Mouse (Mus musculus): ENCODE measurements around the gene Zcwpw1. TPM values are rescaled to one million over a fixed set of nuclear protein-coding genes. Genes with fewer than 3 reads are reported as not detected.

Zcwpw1 gene
- polyA plus RNA-seq, 1 experiment from 2014 or later: 13.8 TPM

GRCm38 (mm10) chr5:137800917-137801316, 13.3 kb downstream of the Zcwpw1 start:
- no peaks in the 10 kb centered on the region for H3K9me3 ChIP-seq (replicated peaks)
- H3K4me3 ChIP-seq: no peak overlapping the region
- no peak for DNase-seq (ENCODE audit: low spot score)
- H3K27me3 ChIP-seq (ENCODE audit: low read depth, poor library complexity, severe bottlenecking): no peaks in the 10 kb centered on the region
- no peaks in the 10 kb centered on the region for H3K36me3 ChIP-seq
- WGBS: 84% methylated on average over 3 of the region's 3 CpGs
- H3K27ac ChIP-seq (replicated peaks): no peak overlapping the region
- no peaks in the 10 kb centered on the region for H3K4me1 ChIP-seq

GRCm38 (mm10) chr5:137806158-137806557, 18.6 kb downstream of the Zcwpw1 start:
- Histone ChIP-seq H3K4me1 (no peaks in the 10 kb centered on the region), H3K27me3 (ENCODE audit: low read depth, poor library complexity, severe bottlenecking) (no peaks in the 10 kb centered on the region), H3K36me3 (no peaks in the 10 kb centered on the region), H3K4me3 (no peak overlapping the region), H3K9me3 (replicated peaks) (no peaks in the 10 kb centered on the region), H3K27ac (replicated peaks) (no peak overlapping the region)
- 64% methylated on average over 1 of the region's 1 CpGs for WGBS
- no peak for DNase-seq (ENCODE audit: low spot score)

GRCm38 (mm10) chr5:137808316-137808715, 20.7 kb downstream of the Zcwpw1 start:
- Histone ChIP-seq H3K4me1 (no peaks in the 10 kb centered on the region), H3K27ac (replicated peaks) (no peak overlapping the region), H3K4me3 (no peak overlapping the region), H3K36me3 (no peaks in the 10 kb centered on the region), H3K9me3 (replicated peaks) (no peaks in the 10 kb centered on the region), H3K27me3 (ENCODE audit: low read depth, poor library complexity, severe bottlenecking) (no peaks in the 10 kb centered on the region)
- WGBS: 90% methylated on average over 5 of the region's 5 CpGs
- DNase-seq (ENCODE audit: low spot score): no peak

GRCm38 (mm10) chr5:137817466-137818222, 30.0 kb downstream of the Zcwpw1 start:
- Histone ChIP-seq H3K4me1 (no peaks in the 10 kb centered on the region), H3K36me3 (no peaks in the 10 kb centered on the region), H3K9me3 (replicated peaks) (no peaks in the 10 kb centered on the region; the same call in 1 of the 2 replicates), H3K27ac (replicated peaks) (no peak overlapping the region), H3K4me3 (no peak overlapping the region), H3K27me3 (ENCODE audit: low read depth, poor library complexity, severe bottlenecking) (no peaks in the 10 kb centered on the region)
- no peak for DNase-seq (ENCODE audit: low spot score)
- WGBS: 84% methylated on average over 4 of the region's 4 CpGs

GRCm38 (mm10) chr5:137822126-137822525, 34.5 kb downstream of the Zcwpw1 start:
- Histone ChIP-seq H3K27me3 (ENCODE audit: low read depth, poor library complexity, severe bottlenecking) (no peaks in the 10 kb centered on the region), H3K27ac (replicated peaks) (no peak overlapping the region), H3K4me3 (no peak overlapping the region), H3K9me3 (replicated peaks) (no peaks in the 10 kb centered on the region), H3K36me3 (no peaks in the 10 kb centered on the region), H3K4me1 (no peaks in the 10 kb centered on the region)
- 72% methylated on average over 4 of the region's 4 CpGs for WGBS
- no peak for DNase-seq (ENCODE audit: low spot score)

GRCm38 (mm10) chr5:137822602-137823001, 35.0 kb downstream of the Zcwpw1 start:
- DNase-seq (ENCODE audit: low spot score): no peak

GRCm38 (mm10) chr5:137823455-137824045, 36.0 kb downstream of the Zcwpw1 start:
- DNase-seq (ENCODE audit: low spot score): no peak
- no peaks in the 10 kb centered on the region for H3K36me3 ChIP-seq
- 91% methylated on average over 6 of the region's 6 CpGs for WGBS
- no peaks in the 10 kb centered on the region for H3K9me3 ChIP-seq (replicated peaks)
- no peaks in the 10 kb centered on the region for H3K4me1 ChIP-seq
- H3K4me3 ChIP-seq: no peak overlapping the region
- no peaks in the 10 kb centered on the region for H3K27me3 ChIP-seq (ENCODE audit: low read depth, poor library complexity, severe bottlenecking)
- no peak overlapping the region for H3K27ac ChIP-seq (replicated peaks)

More at GRCm38 (mm10) chr5:137822602-137823001, 35.0 kb downstream of the Zcwpw1 start:
- WGBS: 81% methylated on average over 1 of the region's 1 CpGs
- no peaks in the 10 kb centered on the region for H3K36me3 ChIP-seq
- no peak overlapping the region for H3K27ac ChIP-seq (replicated peaks)
- no peaks in the 10 kb centered on the region for H3K27me3 ChIP-seq (ENCODE audit: low read depth, poor library complexity, severe bottlenecking)
- no peak overlapping the region for H3K4me3 ChIP-seq
- no peaks in the 10 kb centered on the region for H3K4me1 ChIP-seq
- H3K9me3 ChIP-seq (replicated peaks): no peaks in the 10 kb centered on the region

GRCm38 (mm10) chr5:137825030-137825429, 37.4 kb downstream of the Zcwpw1 start:
- H3K36me3 ChIP-seq: no peaks in the 10 kb centered on the region
- 93% methylated on average over 3 of the region's 3 CpGs for WGBS
- no peak overlapping the region for H3K27ac ChIP-seq (replicated peaks)
- no peaks in the 10 kb centered on the region for H3K9me3 ChIP-seq (replicated peaks)
- H3K27me3 ChIP-seq (ENCODE audit: low read depth, poor library complexity, severe bottlenecking): no peaks in the 10 kb centered on the region
- H3K4me3 ChIP-seq: no peak overlapping the region
- H3K4me1 ChIP-seq: no peaks in the 10 kb centered on the region
- DNase-seq (ENCODE audit: low spot score): no peak

GRCm38 (mm10) chr5:137825971-137826370, 38.4 kb downstream of the Zcwpw1 start:
- Histone ChIP-seq H3K4me3 (no peak overlapping the region), H3K27me3 (ENCODE audit: low read depth, poor library complexity, severe bottlenecking) (no peaks in the 10 kb centered on the region), H3K4me1 (no peaks in the 10 kb centered on the region), H3K27ac (replicated peaks) (no peak overlapping the region), H3K36me3 (no peaks in the 10 kb centered on the region), H3K9me3 (replicated peaks) (no peaks in the 10 kb centered on the region)
- no peak for DNase-seq (ENCODE audit: low spot score)
- 86% methylated on average over 2 of the region's 2 CpGs for WGBS

GRCm38 (mm10) chr5:137826421-137826820, 38.8 kb downstream of the Zcwpw1 start:
- Histone ChIP-seq H3K4me3 (no peak overlapping the region), H3K9me3 (replicated peaks) (no peaks in the 10 kb centered on the region), H3K4me1 (no peaks in the 10 kb centered on the region), H3K27me3 (ENCODE audit: low read depth, poor library complexity, severe bottlenecking) (no peaks in the 10 kb centered on the region), H3K27ac (replicated peaks) (no peak overlapping the region), H3K36me3 (no peaks in the 10 kb centered on the region)
- WGBS: 58% methylated on average over 7 of the region's 7 CpGs
- DNase-seq (ENCODE audit: low spot score): no peak

GRCm38 (mm10) chr5:137828694-137829093, 41.1 kb downstream of the Zcwpw1 start:
- Histone ChIP-seq H3K27me3 (ENCODE audit: low read depth, poor library complexity, severe bottlenecking) (no peaks in the 10 kb centered on the region), H3K4me1 (no peaks in the 10 kb centered on the region), H3K9me3 (replicated peaks) (no peaks in the 10 kb centered on the region), H3K36me3 (no peaks in the 10 kb centered on the region), H3K4me3 (no peak overlapping the region), H3K27ac (replicated peaks) (no peak overlapping the region)
- 86% methylated on average over 6 of the region's 6 CpGs for WGBS
- no peak for DNase-seq (ENCODE audit: low spot score)

- H3K9me3 ChIP-seq (replicated peaks): no peaks in the 10 kb centered on the region
- no peaks in the 10 kb centered on the region for H3K36me3 ChIP-seq
- H3K4me3 ChIP-seq: no peak overlapping the region
- H3K27ac ChIP-seq (replicated peaks): no peak overlapping the region
- no peak for DNase-seq (ENCODE audit: low spot score)
- WGBS: 84% methylated on average over 7 of the region's 7 CpGs
- no peaks in the 10 kb centered on the region for H3K4me1 ChIP-seq
- no peaks in the 10 kb centered on the region for H3K27me3 ChIP-seq (ENCODE audit: low read depth, poor library complexity, severe bottlenecking)
Observed at GRCm38 (mm10) chr5:137830238-137830637, 42.6 kb downstream of the Zcwpw1 start.

- no peak overlapping the region for H3K27ac ChIP-seq (replicated peaks)
- no peak overlapping the region for H3K4me3 ChIP-seq
- no peak for DNase-seq (ENCODE audit: low spot score)
- no peaks in the 10 kb centered on the region for H3K4me1 ChIP-seq
- H3K36me3 ChIP-seq: no peaks in the 10 kb centered on the region
- H3K27me3 ChIP-seq (ENCODE audit: low read depth, poor library complexity, severe bottlenecking): no peaks in the 10 kb centered on the region
- H3K9me3 ChIP-seq (replicated peaks): no peaks in the 10 kb centered on the region
- 89% methylated on average over 4 of the region's 4 CpGs for WGBS
Observed at GRCm38 (mm10) chr5:137831106-137831505, 43.5 kb downstream of the Zcwpw1 start.
